Mouse (Mus musculus) heart, postnatal 0 days (tissue): Measurements from ENCODE around the gene Tekt3.

Experiments used
- CTCF ChIP-seq: IDR thresholded peaks from 2 replicates; pipeline ENCODE4 v1.5.1; 2016; ENCODE audit warnings: antibody characterized with exemption, control low read depth, low read depth
- EP300 ChIP-seq: IDR thresholded peaks from 2 replicates; pipeline ENCODE4 v1.6.1; 2016; ENCODE audit warnings: antibody characterized with exemption, low read depth

DNA sequence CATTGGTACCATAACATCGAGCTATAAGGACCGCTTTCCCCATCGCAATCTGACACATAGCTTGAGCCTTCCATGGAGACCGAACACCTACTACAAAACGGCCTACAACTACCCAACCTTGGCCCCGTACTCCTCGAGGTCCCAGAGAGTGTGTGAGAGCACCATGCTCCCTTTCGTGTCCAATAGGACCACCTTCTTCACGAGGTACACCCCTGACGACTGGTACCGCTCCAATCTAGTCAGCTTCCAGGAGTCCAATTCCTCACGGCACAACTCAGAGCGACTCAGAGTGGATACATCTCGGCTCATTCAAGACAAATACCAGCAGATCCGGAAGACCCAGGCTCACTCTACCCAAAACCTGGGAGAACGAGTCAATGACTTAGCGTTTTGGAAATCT lies 8.6 kb downstream of the Tekt3 start:
- TF ChIP-seq CTCF = no peak
- TF ChIP-seq EP300 = no peak
